Mouse (Mus musculus): ENCODE measurements around the gene Gjb6.

Gene Gjb6

DNA sequence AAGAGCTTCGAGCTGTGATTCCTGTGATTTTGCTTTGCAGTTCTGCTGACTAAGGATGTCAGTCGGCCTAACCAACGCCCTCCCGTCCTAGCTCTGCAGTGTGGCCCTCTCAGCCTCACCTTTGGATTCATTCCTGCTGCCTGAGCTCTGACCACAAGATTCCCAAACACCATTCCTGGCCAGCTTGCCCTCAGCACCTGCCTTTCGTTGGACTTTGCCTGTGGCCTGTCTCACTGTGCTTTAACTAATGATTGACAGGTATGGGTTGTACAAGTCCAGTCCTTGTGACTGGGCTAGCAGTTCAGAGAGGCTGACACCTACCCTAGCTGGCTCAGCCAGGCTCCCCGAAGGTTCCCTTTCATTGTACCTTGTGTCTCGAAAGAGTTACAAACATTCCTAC, 44.3 kb downstream of the Gjb6 start:
- no peak for DNase-seq (ENCODE audit: extremely low spot score, low spot score)

DNA sequence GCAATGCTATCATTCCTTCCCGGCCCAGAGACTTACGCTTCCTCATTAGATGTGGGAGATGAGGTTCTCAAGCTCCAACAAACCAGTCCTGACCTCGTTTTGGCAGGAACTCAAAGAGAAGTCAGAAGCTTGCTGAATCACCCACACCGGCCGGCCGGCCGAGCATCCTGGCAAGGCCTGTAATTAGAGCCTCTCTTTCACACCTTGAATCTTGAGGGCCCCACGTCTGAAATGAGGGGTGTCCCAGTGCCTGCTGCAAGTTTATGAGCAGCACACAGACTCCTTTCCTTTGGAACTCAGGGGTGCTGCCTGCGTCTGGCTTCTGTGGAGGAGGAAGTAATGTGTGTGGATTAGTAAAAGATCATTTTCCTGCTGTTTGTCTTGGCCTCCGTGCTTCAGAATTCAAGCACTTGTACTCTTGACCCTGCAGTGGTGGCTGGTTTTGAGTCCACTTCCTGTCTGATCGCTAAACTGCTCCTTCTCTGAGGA, 49.2 kb downstream of the Gjb6 start:
- no peak for DNase-seq (ENCODE audit: extremely low spot score, low spot score)

- no peak for DNase-seq (ENCODE audit: extremely low spot score, low spot score)
Observed at GRCm38 (mm10) chr14:57082863-57083262, 50.5 kb downstream of the Gjb6 start.

DNA sequence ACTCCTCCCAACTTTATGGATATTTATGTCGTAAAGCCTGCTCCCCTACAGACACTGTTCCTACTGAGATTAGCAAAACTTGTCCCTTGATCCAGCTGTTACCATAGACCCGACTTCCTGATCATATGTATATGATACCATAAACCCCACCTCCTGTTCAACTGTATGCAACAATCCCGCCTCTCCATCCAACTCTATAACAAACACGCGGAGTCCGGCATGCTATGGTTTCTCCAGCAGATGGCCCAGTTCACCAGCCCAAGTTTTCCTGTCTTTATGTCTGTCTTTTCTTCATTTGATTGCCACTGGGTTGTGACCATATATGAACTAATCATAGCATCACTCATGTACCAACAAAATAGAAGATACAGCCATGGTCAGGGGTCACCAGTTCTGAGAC, 57.9 kb downstream of the Gjb6 start:
- DNase-seq (ENCODE audit: extremely low spot score, low spot score), result no peak
